Mouse (Mus musculus) forebrain, embryonic 14.5 days (tissue): Measurements from ENCODE around the gene Gab3. TPM values are rescaled to one million over a fixed set of nuclear protein-coding genes. Genes with fewer than 3 reads are reported as not detected.
"Not testable (repeated sequence)": the region's sequence is repeated elsewhere in the genome, so short reads cannot be mapped to it uniquely, and the experiment has no call there.

Experiments used
- ATAC-seq: fragments of 200-750 bp; cut with Nextera tagmentation; 2 replicates; pipeline ENCODE4 v1.8.0; 2017; ENCODE audit warnings: mild to moderate bottlenecking, moderate library complexity
- DNase-seq: peaks from one replicate; pipeline ENCODE4 v3.0.0-alpha.2; 2015; ENCODE audit warnings: low spot score
- H3K27ac ChIP-seq: fragments of 300-500 bp; sonication (generic); 2 replicates; pipeline ENCODE4 v1.5.1; 2014; ENCODE audit warnings: low read depth, mild to moderate bottlenecking, control low read depth, low read length, moderate library complexity
- H3K27me3 ChIP-seq: fragments of 300-500 bp; sonication (generic); replicated peaks from 2 replicates; pipeline ENCODE4 v1.6.1; 2014; ENCODE audit warnings: low read length, control low read depth, mixed read lengths; ENCODE audit not compliant: control insufficient read depth, insufficient read depth
- H3K36me3 ChIP-seq: fragments of 300-500 bp; sonication (generic); 2 replicates; pipeline ENCODE4 v1.6.1; 2014; ENCODE audit warnings: low read length, control low read depth; ENCODE audit not compliant: control insufficient read depth, insufficient read depth
- H3K4me1 ChIP-seq: fragments of 300-500 bp; sonication (generic); 2 replicates; pipeline ENCODE4 v1.6.1; 2014; ENCODE audit warnings: antibody characterized with exemption, low read length, control low read depth; ENCODE audit not compliant: control insufficient read depth, insufficient read depth
- H3K4me2 ChIP-seq: fragments of 300-500 bp; sonication (generic); 2 replicates; pipeline ENCODE4 v1.6.1; 2014; ENCODE audit warnings: mild to moderate bottlenecking, control low read depth, low read length
- H3K4me3 ChIP-seq: fragments of 300-500 bp; sonication (generic); 2 replicates; pipeline ENCODE4 v1.5.1; 2014; ENCODE audit warnings: low read depth, low read length, control low read depth
- H3K9ac ChIP-seq: fragments of 300-500 bp; sonication (generic); 2 replicates; pipeline ENCODE4 v1.6.1; 2014; ENCODE audit warnings: mild to moderate bottlenecking, low read length, control low read depth, moderate library complexity
- H3K9me3 ChIP-seq: fragments of 300-500 bp; sonication (generic); replicated peaks from 2 replicates; pipeline ENCODE4 v1.6.1; 2016; ENCODE audit warnings: low read length, control low read depth, mixed read lengths; ENCODE audit not compliant: control insufficient read depth
- WGBS: fragments of 180-500 bp; shearing (Covaris S2); extraction: QIAGEN DNeasy Blood & Tissue Kit; methylation state at CpG from one replicate; pipeline ENCODE4 v1.1.7; 2014; 5-methylcytosine and 5-hydroxymethylcytosine counted together
- polyA plus RNA-seq: library from polyadenylated mRNA; unstranded; fragments of >200 nt; fragmentation: Nextera tagmentation; extraction: Ambion mirVana; gene quantifications from 2 replicates; pipeline ENCODE4 v1.2.1, GENCODE M21; 2014

Gab3 gene
- polyA plus RNA-seq, 1 experiment from 2014 or later: 0.84 TPM

GRCm38 (mm10) chrX:75045931-75046330 is 39.3 kb downstream of the Gab3 start:
- ATAC-seq (no peak), DNase-seq (no peak)
- 87% methylated on average over 1 of the region's 1 CpGs for WGBS
- Histone ChIP-seq H3K9ac (no peak overlapping the region), H3K27ac (no peak overlapping the region), H3K27me3 (no peaks in the 10 kb centered on the region), H3K4me3 (no peak overlapping the region), H3K36me3 (no peaks in the 10 kb centered on the region), H3K4me2 (no peak overlapping the region), H3K9me3 (no peaks in the 10 kb centered on the region), H3K4me1 (no peaks in the 10 kb centered on the region)

GRCm38 (mm10) chrX:75044595-75044994 is 40.7 kb downstream of the Gab3 start:
- DNase-seq: no peak
- Histone ChIP-seq H3K9ac (no peak overlapping the region), H3K36me3 (no peaks in the 10 kb centered on the region), H3K27me3 (no peaks in the 10 kb centered on the region), H3K4me3 (no peak overlapping the region), H3K27ac (no peak overlapping the region), H3K9me3 (no peaks in the 10 kb centered on the region), H3K4me2 (no peak overlapping the region), H3K4me1 (no peaks in the 10 kb centered on the region)
- ATAC-seq: no peak
- WGBS: 68% methylated on average over 4 of the region's 4 CpGs

- no peak overlapping the region for H3K9ac ChIP-seq
- H3K4me3 ChIP-seq: no peak overlapping the region
- H3K36me3 ChIP-seq: no peaks in the 10 kb centered on the region
- no peak for DNase-seq
- ATAC-seq: no peak
- H3K27me3 ChIP-seq: no peaks in the 10 kb centered on the region
- no peaks in the 10 kb centered on the region for H3K9me3 ChIP-seq
- no peak overlapping the region for H3K4me2 ChIP-seq
- no peak overlapping the region for H3K27ac ChIP-seq
- no peaks in the 10 kb centered on the region for H3K4me1 ChIP-seq
Observed at GRCm38 (mm10) chrX:75036626-75037025, 48.6 kb downstream of the Gab3 start.

- Histone ChIP-seq H3K9me3 (no peaks in the 10 kb centered on the region), H3K9ac (no peak overlapping the region), H3K4me1 (no peaks in the 10 kb centered on the region), H3K4me2 (no peak overlapping the region), H3K27ac (no peak overlapping the region), H3K36me3 (no peaks in the 10 kb centered on the region), H3K4me3 (no peak overlapping the region), H3K27me3 (no peaks in the 10 kb centered on the region)
- 95% methylated on average over 2 of the region's 2 CpGs for WGBS
- DNase-seq (no peak), ATAC-seq (no peak)
Observed at GRCm38 (mm10) chrX:75035162-75035561, 50.1 kb downstream of the Gab3 start.

- H3K27ac ChIP-seq, DNase-seq, H3K4me1 ChIP-seq, H3K27me3 ChIP-seq, ATAC-seq, H3K9me3 ChIP-seq, H3K9ac ChIP-seq, H3K4me3 ChIP-seq, H3K4me2 ChIP-seq, H3K36me3 ChIP-seq: not testable (repeated sequence)
- 59% methylated on average over 1 of the region's 1 CpGs for WGBS
Observed at GRCm38 (mm10) chrX:75034054-75034453, 51.2 kb downstream of the Gab3 start.

GRCm38 (mm10) chrX:74983734-74984133 is 101.5 kb downstream of the Gab3 start:
- DNase-seq (no peak), ATAC-seq (no peak)
- H3K27ac ChIP-seq: no peak overlapping the region
- H3K4me3 ChIP-seq: no peak overlapping the region
- WGBS: 69% methylated on average over 5 of the region's 5 CpGs
- H3K27me3 ChIP-seq: no peaks in the 10 kb centered on the region
- no peaks in the 10 kb centered on the region for H3K36me3 ChIP-seq
- H3K4me1 ChIP-seq: no peaks in the 10 kb centered on the region
- no peak overlapping the region for H3K9ac ChIP-seq
- no peak overlapping the region for H3K4me2 ChIP-seq
- H3K9me3 ChIP-seq: no peaks in the 10 kb centered on the region

GRCm38 (mm10) chrX:74962899-74963298 is 122.4 kb downstream of the Gab3 start:
- not testable (repeated sequence) for H3K27ac ChIP-seq, H3K4me3 ChIP-seq, H3K9ac ChIP-seq, H3K27me3 ChIP-seq, ATAC-seq, H3K4me1 ChIP-seq, H3K36me3 ChIP-seq, H3K9me3 ChIP-seq, H3K4me2 ChIP-seq
- peak; percentile 13 for DNase-seq
- 28% methylated on average over 1 of the region's 2 CpGs for WGBS

GRCm38 (mm10) chrX:74959161-74959560 is 126.1 kb downstream of the Gab3 start:
- ATAC-seq, H3K27ac ChIP-seq, H3K4me3 ChIP-seq, H3K9ac ChIP-seq, H3K36me3 ChIP-seq, H3K9me3 ChIP-seq, H3K4me2 ChIP-seq, DNase-seq, H3K4me1 ChIP-seq, H3K27me3 ChIP-seq: not testable (repeated sequence)
- 86% methylated on average over 7 of the region's 7 CpGs for WGBS
